Mouse (Mus musculus) liver, postnatal 0 days (tissue): ENCODE measurements around the gene Col8a2.

Source experiments
- CTCF ChIP-seq: sonication (generic); IDR thresholded peaks from 2 replicates; pipeline ENCODE4 v1.5.1; 2016; ENCODE audit warnings: antibody characterized with exemption, low read depth
- EP300 ChIP-seq: IDR thresholded peaks from 2 replicates; pipeline ENCODE4 v1.6.1; 2016; ENCODE audit warnings: antibody characterized with exemption, low read depth, mild to moderate bottlenecking

GRCm38 (mm10) chr4:126269292-126269691 lies 17.3 kb upstream of the Col8a2 start:
- TF ChIP-seq CTCF (no peak), EP300 (no peak)
